Mouse (Mus musculus): ENCODE results near the gene Ppp1r32. TPM values are rescaled to one million over a fixed set of nuclear protein-coding genes. Genes with fewer than 3 reads are reported as not detected.

Ppp1r32 gene
- polyA plus RNA-seq, 1 experiment = 398 TPM

DNA sequence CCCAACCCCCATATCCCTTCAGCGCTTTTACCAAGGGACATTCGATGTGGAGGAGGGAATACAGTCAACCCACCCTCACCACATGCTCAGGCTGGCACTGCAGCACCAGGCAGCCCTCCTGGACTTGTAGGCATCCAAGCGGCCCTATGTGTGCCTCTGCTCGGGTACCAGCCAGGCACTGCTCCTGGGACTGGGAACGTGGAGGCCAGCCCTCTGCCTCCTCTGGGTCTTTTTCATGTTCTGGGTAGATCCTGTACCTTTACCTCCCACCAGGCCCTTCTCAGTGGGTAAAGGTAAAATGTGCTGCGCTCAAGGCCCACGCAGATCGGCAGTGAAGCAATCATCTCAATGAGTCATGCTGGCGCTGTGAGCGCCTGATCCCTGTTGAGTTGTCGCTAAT, 22.8 kb downstream of the Ppp1r32 start:
- H3K27ac ChIP-seq (ENCODE audit: control insufficient read depth, insufficient read depth, low read depth, low read length) = no peak overlapping the region
- no peak overlapping the region for H3K4me3 ChIP-seq (ENCODE audit: control insufficient read depth, low read depth, low read length)
- no peaks in the 10 kb centered on the region for H3K27me3 ChIP-seq (ENCODE audit: control insufficient read depth, insufficient read depth, low read length)
- H3K4me1 ChIP-seq (ENCODE audit: control insufficient read depth, insufficient read depth, low read length) = peaks cover 14% of the 10 kb centered on the region
- TF ChIP-seq POLR2A (IDR thresholded peaks at IDR 0.05; ENCODE audit: control insufficient read depth, low read depth, low read length) = no peak
- no peak for TF ChIP-seq CTCF (IDR thresholded peaks at IDR 0.05; ENCODE audit: control insufficient read depth, insufficient read depth, insufficient replicate concordance, low read depth, low read length)
- H3K36me3 ChIP-seq (ENCODE audit: control insufficient read depth, insufficient read depth, low read length) = no peaks in the 10 kb centered on the region

GRCm38 (mm10) chr19:10458096-10458495, 24.6 kb downstream of the Ppp1r32 start:
- H3K27me3 ChIP-seq (ENCODE audit: control insufficient read depth, insufficient read depth, low read length) = no peaks in the 10 kb centered on the region
- peaks cover 14% of the 10 kb centered on the region for H3K4me1 ChIP-seq (ENCODE audit: control insufficient read depth, insufficient read depth, low read length)
- H3K4me3 ChIP-seq (ENCODE audit: control insufficient read depth, low read depth, low read length) = peak overlapping the region; percentile 88
- no peak for TF ChIP-seq CTCF (IDR thresholded peaks at IDR 0.05; ENCODE audit: control insufficient read depth, insufficient read depth, insufficient replicate concordance, low read depth, low read length)
- TF ChIP-seq POLR2A (IDR thresholded peaks at IDR 0.05; ENCODE audit: control insufficient read depth, low read depth, low read length) = no peak
- no peak overlapping the region for H3K27ac ChIP-seq (ENCODE audit: control insufficient read depth, insufficient read depth, low read depth, low read length)
- H3K36me3 ChIP-seq (ENCODE audit: control insufficient read depth, insufficient read depth, low read length) = no peaks in the 10 kb centered on the region

GRCm38 (mm10) chr19:10457484-10457800, 25.3 kb downstream of the Ppp1r32 start:
- Histone ChIP-seq H3K4me1 (ENCODE audit: control insufficient read depth, insufficient read depth, low read length) (peaks cover 13% of the 10 kb centered on the region), H3K4me3 (ENCODE audit: control insufficient read depth, low read depth, low read length) (peak overlapping the region; percentile 90), H3K27me3 (ENCODE audit: control insufficient read depth, insufficient read depth, low read length) (no peaks in the 10 kb centered on the region), H3K36me3 (ENCODE audit: control insufficient read depth, insufficient read depth, low read length) (no peaks in the 10 kb centered on the region), H3K27ac (ENCODE audit: control insufficient read depth, insufficient read depth, low read depth, low read length) (no peak overlapping the region)
- TF ChIP-seq POLR2A (IDR thresholded peaks at IDR 0.05; ENCODE audit: control insufficient read depth, low read depth, low read length) (peak; percentile 44), CTCF (IDR thresholded peaks at IDR 0.05; ENCODE audit: control insufficient read depth, insufficient read depth, insufficient replicate concordance, low read depth, low read length) (no peak)

DNA sequence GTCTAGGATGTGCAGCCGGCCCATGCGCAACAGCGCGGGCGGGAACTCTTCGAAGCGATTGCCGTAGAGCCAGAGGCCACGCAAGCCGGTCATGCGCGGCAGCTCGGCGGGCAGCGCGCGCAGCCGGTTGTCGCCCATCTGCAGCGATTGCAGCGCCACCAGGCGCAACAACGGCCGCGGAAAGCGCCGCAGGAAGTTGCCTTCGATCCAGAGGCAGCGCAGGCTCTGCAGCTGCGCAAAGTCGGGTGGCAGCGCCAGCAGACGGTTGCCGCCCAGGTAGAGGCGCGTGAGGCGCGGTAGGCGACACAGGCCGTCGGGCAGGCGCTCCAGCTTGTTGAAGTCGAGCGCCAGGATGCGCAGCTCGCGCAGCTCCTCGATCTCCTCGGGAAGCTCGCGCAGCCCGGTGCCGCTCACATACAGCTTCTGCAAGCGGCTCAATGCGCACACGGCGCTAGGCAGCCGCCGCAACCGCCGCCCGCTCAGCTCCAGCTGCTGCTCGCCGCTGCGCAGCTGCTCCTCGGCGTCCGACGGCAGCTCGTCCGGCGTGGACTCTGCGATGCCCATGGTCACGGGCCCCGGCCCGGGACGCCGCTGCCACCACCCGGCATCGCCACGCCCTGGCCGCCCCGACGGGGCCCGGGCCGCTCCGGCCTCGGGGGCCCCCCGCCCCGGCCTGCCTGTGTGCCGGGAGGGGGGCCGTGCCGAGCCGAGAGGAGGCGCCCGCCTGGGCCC, 25.8 kb downstream of the Ppp1r32 start, which contains the start of gene Lrrc10b:
Lrrc10b (minus strand) TSS at position 722 of the 732 bp plus-strand sequence.
- TF ChIP-seq POLR2A (IDR thresholded peaks at IDR 0.05; ENCODE audit: control insufficient read depth, low read depth, low read length) (no peak), CTCF (IDR thresholded peaks at IDR 0.05; ENCODE audit: control insufficient read depth, insufficient read depth, insufficient replicate concordance, low read depth, low read length) (no peak)
- no peaks in the 10 kb centered on the region for H3K36me3 ChIP-seq (ENCODE audit: control insufficient read depth, insufficient read depth, low read length)
- peaks cover 10% of the 10 kb centered on the region for H3K4me1 ChIP-seq (ENCODE audit: control insufficient read depth, insufficient read depth, low read length)
- H3K27ac ChIP-seq (ENCODE audit: control insufficient read depth, insufficient read depth, low read depth, low read length) = no peak within 1 kb of the TSS; the same call in 1 of the 2 replicates
- no peaks in the 10 kb centered on the region for H3K27me3 ChIP-seq (ENCODE audit: control insufficient read depth, insufficient read depth, low read length)
- H3K4me3 ChIP-seq (ENCODE audit: control insufficient read depth, low read depth, low read length) = peak within 1 kb of the TSS; percentile 90

GRCm38 (mm10) chr19:10455437-10455806, 27.3 kb downstream of the Ppp1r32 start:
- H3K27ac ChIP-seq (ENCODE audit: control insufficient read depth, insufficient read depth, low read depth, low read length) = peak overlapping the region; percentile 8; the same call in 1 of the 2 replicates
- H3K4me3 ChIP-seq (ENCODE audit: control insufficient read depth, low read depth, low read length) = peak overlapping the region; percentile 90
- H3K4me1 ChIP-seq (ENCODE audit: control insufficient read depth, insufficient read depth, low read length) = peaks cover 14% of the 10 kb centered on the region
- H3K27me3 ChIP-seq (ENCODE audit: control insufficient read depth, insufficient read depth, low read length) = no peaks in the 10 kb centered on the region
- H3K36me3 ChIP-seq (ENCODE audit: control insufficient read depth, insufficient read depth, low read length) = no peaks in the 10 kb centered on the region
- no peak; the same call in 1 of the 2 replicates for TF ChIP-seq POLR2A (IDR thresholded peaks at IDR 0.05; ENCODE audit: control insufficient read depth, low read depth, low read length)
- no peak for TF ChIP-seq CTCF (IDR thresholded peaks at IDR 0.05; ENCODE audit: control insufficient read depth, insufficient read depth, insufficient replicate concordance, low read depth, low read length)

DNA sequence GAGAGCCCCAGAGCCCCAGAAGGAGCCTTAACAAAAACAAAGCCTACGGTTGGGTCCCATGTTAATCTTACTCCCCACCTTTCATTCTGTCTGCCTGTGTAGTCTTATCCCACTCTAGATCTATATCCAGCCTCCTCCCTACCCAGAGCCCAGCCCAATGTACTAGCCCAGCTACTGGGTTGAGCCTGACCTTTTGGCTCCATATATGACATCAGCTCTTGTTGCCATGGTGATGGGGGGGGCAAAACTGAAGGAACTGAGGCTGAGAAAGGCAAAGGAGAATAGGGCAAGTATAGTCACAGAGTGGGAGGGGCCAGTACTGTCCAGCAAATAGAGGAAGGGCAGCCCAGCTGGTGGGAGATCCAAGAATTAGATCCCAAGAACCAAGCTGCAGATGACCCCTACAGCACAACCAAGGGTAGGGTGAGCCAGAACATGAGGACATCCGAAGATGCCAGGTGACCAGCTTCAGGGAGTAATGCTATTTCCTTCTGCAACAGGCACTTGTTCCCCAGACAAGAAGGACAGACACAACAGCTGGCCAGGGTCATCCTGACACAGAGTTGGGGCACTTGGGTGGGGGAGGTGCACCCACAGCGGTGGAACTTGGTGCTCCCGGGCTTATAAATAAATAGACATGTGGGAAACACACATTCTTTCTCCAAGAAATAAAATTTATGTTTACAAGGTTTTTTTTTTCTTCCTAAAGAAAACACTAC, 27.9 kb downstream of the Ppp1r32 start:
- TF ChIP-seq POLR2A (IDR thresholded peaks at IDR 0.05; ENCODE audit: control insufficient read depth, low read depth, low read length) = no peak; the same call in 1 of the 2 replicates
- TF ChIP-seq CTCF (IDR thresholded peaks at IDR 0.05; ENCODE audit: control insufficient read depth, insufficient read depth, insufficient replicate concordance, low read depth, low read length) = no peak
- peaks cover 14% of the 10 kb centered on the region for H3K4me1 ChIP-seq (ENCODE audit: control insufficient read depth, insufficient read depth, low read length)
- H3K36me3 ChIP-seq (ENCODE audit: control insufficient read depth, insufficient read depth, low read length) = no peaks in the 10 kb centered on the region
- no peaks in the 10 kb centered on the region for H3K27me3 ChIP-seq (ENCODE audit: control insufficient read depth, insufficient read depth, low read length)
- peak overlapping the region; percentile 90 for H3K4me3 ChIP-seq (ENCODE audit: control insufficient read depth, low read depth, low read length)
- peak overlapping the region; percentile 40 for H3K27ac ChIP-seq (ENCODE audit: control insufficient read depth, insufficient read depth, low read depth, low read length)

DNA sequence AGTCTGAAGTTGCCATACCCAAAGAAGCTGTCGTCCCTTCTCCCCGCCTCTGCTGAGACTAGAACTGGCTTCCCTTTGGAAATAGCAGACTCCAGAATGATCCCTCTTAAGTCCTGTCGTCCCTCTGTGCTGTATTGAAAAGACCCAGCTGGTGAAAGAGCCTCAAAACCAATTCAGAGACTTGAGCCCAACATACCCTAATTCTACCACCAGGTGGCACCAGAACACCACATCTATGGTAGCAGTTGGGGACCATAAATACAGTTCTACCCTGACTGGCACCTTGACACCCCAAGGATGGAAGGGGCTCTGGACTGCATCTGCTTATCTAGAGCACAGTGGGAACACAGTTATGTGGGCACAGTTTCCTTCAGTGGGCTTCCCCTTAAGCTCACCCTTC, 33.0 kb downstream of the Ppp1r32 start:
- Histone ChIP-seq H3K4me1 (ENCODE audit: control insufficient read depth, insufficient read depth, low read length) (peaks cover 5% of the 10 kb centered on the region), H3K27me3 (ENCODE audit: control insufficient read depth, insufficient read depth, low read length) (no peaks in the 10 kb centered on the region), H3K27ac (ENCODE audit: control insufficient read depth, insufficient read depth, low read depth, low read length) (no peak overlapping the region), H3K36me3 (ENCODE audit: control insufficient read depth, insufficient read depth, low read length) (no peaks in the 10 kb centered on the region), H3K4me3 (ENCODE audit: control insufficient read depth, low read depth, low read length) (no peak overlapping the region)
- TF ChIP-seq CTCF (IDR thresholded peaks at IDR 0.05; ENCODE audit: control insufficient read depth, insufficient read depth, insufficient replicate concordance, low read depth, low read length) (peak; percentile 17; the same call in 1 of the 2 replicates), POLR2A (IDR thresholded peaks at IDR 0.05; ENCODE audit: control insufficient read depth, low read depth, low read length) (no peak)

Measured in testis, adult 2 months (tissue).